Mouse (Mus musculus): ENCODE results near the gene Gopc. TPM values are rescaled to one million over a fixed set of nuclear protein-coding genes. Genes with fewer than 3 reads are reported as not detected.

The Gopc gene
- total RNA-seq (2022): 10 to 100 TPM; 25.0 to 27.4 (median 26.1) TPM

- DNase-seq: peak; percentile 95
Observed at GRCm38 (mm10) chr10:52381845-52382591, at the start of gene Gopc. Gene Gopc, minus strand, starts transcription at chr10:52382124.

- no peak for DNase-seq
Observed at GRCm38 (mm10) chr10:52430953-52431352, 49.0 kb upstream of the Gopc start.

DNA sequence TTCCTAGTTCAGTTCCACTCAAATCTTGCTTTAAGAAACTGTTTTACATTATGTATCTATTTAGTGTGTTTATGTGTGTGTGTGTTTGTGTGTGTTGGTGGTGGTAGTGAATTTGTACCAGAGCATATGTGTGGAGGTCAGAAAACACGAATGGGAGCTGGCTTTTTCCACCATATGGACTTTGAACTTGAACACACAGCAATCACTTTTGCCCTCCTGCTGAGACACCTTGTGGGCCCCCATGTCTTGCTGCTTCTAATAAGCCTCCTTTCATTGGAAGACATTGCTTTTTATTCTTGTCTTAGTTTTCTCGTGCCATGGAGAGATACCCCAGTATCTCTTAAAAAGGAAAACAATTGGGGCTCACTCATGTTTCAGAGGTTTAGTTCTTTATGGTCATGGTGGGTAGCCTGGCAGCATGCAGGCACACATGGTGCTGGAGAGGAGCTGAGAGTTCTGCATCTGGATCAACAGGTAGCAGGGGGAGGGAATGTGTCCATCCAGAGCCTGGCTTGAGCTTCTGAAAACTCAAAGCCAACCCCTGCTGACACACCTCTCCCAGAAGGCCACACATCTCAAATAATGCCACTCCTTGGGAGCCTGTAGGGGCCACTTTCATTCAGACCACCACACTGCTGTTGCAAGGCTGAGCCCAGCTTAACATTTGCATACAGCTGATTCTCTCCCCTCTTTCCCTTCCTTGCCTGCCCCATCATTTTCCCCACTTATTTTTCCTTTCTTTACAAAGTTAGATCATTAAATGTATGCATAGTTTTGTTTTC, 45.9 kb upstream of the Gopc start:
- DNase-seq: no peak

DNA sequence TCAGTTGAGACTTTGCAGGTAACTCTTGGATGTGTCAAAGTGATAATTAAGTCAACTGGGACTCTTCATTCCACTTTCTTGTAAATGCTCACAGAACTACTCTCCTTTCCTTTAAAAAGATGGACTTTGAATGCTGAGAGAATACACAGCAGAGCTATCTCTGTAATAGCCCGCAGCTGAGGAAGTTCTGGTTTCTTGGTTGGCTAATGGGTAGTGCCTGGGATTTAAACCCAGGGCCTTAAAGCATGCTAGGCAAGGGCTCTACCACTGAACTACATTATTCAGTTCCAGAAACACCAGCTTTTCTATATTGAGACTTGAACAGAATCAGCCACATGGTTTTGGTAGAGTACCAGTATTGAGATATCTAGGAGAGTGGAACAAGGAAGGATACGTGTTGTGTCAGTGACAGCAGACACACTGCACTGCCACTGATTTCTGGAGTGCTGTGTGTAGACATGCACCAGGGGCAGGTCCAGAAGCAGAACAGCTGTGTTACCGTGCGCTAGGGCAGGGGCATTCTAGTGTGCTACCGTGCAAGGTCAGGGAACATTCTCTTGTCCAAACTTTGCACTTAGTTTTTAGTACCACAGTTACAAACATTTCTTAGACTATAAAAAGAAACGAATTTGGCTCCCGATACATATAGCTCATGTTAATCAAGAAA, 44.5 kb upstream of the Gopc start:
- no peak for DNase-seq

DNA sequence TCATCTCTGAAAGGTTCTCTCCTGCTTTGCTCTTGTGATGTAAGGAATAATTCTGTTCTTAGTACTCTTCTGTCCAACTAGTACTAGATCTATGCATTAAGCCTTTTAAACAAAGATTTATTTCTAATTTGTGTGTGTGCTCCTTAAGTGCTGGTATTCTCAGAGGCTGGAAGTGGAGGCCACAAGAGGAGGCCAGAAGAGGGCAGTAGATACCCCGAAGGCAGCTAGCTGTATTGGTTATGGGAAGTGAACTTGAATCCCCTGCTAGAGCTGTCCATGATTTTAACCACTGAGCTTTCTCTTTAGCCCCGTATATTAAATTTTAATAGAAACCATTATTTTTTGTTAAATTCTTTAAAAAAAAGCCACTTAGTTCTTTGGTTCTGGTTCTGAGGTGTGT, 41.2 kb upstream of the Gopc start:
- no peak for DNase-seq

DNA sequence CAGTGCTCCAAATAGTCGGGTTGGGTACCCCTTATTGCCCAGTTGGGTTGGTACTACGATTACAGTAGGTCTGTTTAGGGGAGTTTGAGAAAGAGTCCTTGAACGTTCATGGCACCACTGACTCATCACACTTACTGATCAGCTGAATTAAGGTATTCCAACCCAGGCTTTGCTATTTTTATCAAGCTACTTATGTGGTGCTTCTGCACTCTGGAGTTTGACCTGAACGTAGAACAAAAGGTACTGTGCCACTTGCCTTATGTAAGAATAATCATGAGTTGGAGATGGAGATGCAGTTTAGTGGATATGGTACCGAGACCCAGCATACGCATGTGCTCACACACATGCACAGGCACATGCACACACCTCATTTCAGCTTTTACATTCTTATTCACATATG, 39.8 kb upstream of the Gopc start:
- DNase-seq: no peak

- DNase-seq: no peak
Observed at GRCm38 (mm10) chr10:52420526-52420925, 38.6 kb upstream of the Gopc start.

GRCm38 (mm10) chr10:52419402-52419801, 37.5 kb upstream of the Gopc start:
- DNase-seq: no peak

DNA sequence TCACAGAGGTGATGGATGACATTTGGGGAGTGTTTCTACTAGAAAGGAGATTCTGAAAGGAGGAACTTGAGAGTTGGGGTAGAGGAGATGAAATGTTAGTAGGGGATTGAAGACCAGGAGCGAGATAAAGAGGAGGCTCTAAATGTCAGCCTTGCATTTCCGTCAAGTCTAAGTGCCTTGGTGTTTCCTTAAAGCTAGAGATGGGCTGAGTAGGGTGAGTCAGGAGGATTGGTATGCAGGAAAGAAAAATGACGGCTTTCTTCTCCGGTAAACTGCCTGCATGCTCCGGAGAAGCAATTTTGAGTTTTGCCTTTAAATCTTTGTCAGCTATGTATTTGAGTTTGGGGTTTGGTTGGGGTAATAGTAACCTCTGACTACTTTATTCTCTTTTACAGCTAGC, 37.0 kb upstream of the Gopc start:
- DNase-seq: no peak

GRCm38 (mm10) chr10:52417998-52418860, 36.3 kb upstream of the Gopc start:
- no peak for DNase-seq

DNA sequence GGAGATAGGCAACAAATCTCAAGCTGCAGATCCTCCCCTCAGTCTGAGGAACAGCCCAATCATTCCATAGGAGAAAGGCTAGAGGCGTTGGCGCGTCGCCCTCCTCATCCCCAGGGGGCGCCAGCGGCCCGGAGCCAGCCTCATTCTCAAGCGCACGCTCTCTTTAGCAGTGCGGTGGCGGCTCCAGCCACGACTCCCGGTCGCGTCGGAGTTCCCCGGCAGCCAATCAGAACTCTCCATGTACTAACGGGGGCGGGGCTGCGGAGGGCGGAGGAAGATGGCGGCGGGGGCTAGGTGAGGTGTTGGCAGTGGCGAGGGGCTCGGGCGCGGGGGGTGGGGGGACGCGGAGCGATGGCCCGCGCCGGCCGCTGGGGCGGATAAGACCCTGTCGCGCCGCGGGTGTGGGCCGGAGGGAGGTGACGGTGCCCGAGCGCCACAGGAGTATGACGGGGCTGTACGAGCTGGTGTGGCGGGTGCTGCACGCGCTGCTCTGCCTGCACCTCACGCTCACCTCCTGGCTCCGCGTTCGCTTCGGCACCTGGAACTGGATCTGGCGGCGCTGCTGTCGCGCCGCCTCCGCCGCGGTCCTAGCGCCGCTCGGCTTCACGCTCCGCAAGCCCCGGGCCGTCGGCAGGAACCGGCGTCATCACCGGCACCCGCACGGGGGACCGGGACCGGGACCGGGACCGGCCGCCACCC, 35.5 kb upstream of the Gopc start, which contains the start of gene Nus1:
Gene Nus1 (plus strand): TSS at position 249 of the 699 bp plus-strand sequence.
- peak; percentile 94 for DNase-seq

DNA sequence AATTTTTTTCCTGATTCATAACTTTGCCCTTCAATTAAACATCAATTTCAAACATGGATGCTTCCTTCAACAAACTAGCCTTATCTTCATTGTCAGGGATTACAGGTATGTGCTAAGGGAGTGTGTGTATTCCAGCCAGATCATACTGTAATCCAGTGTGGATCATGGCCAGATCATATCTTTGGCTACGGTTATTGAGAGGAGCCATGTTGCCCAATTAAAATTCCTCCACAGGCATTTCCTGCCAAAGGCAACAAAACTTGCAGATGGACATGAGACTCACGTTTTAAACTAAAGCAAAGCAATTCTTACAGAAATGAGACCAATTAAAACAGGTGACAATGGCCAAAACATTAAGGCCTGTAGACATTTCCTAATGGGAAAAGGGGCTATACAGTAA, 34.5 kb upstream of the Gopc start:
- no peak for DNase-seq

- DNase-seq: no peak
Observed at GRCm38 (mm10) chr10:52415020-52415419, 33.1 kb upstream of the Gopc start.

DNA sequence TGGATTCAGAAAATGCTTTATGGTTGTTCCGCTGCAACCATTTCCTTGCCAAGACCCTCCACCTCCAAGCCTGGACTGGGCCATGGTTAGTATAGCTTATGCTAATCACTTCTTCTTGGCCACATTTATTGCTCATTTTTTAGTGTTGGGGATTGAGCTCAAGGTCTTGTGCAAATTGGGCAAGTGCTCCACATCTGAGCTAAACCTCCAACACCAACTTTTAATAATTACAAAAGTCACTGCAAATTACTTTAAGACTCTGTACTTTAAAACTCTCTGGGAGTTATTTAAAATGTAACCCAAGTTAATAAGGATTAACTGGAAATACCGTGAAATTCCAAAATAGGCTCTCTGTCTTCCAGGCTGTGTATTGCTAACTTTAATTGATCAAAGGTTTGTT, 25.6 kb upstream of the Gopc start:
- DNase-seq: no peak

GRCm38 (mm10) chr10:52405160-52405559, 23.2 kb upstream of the Gopc start:
- no peak for DNase-seq

- no peak for DNase-seq
Observed at GRCm38 (mm10) chr10:52399722-52400121, 17.8 kb upstream of the Gopc start.

DNA sequence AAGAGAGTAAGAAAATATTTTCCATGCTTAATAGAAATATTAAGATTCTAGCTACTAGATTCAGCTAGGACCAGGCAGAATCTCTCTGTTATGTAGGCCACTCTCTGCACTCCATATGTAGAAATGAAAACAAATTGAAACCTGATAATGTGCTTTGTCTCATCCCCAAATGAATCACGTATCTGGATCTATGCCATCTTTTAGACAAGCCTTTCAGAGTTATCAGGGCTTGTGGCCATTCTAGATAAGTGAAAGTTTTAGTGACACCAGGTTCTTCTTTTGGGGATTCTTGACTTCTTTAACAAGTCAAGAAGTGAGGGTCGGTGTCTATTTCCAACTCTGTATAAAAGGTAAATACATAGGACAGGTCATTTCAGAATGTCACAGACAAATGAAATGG, 16.8 kb upstream of the Gopc start:
- no peak for DNase-seq

GRCm38 (mm10) chr10:52396647-52397046, 14.7 kb upstream of the Gopc start:
- DNase-seq: no peak

DNA sequence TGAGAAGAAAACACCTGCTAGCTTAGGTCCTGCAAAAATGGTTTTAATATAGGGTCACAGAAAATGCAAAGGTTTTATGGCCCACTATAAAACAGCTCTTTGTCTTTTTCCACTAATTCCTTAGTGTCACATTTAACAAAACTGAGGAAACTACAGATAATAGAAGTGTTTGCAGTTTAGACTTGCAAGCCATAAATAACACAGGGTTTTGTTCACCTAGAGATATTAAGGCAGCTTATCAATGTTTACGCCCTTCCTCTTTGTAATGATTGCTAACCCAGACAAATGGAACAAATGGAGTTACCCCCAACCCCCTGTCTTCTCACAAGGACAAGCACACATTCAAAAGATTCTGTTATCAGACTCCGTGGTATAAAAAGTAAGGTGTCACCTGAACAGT, 9.3 kb upstream of the Gopc start:
- DNase-seq: no peak

DNA sequence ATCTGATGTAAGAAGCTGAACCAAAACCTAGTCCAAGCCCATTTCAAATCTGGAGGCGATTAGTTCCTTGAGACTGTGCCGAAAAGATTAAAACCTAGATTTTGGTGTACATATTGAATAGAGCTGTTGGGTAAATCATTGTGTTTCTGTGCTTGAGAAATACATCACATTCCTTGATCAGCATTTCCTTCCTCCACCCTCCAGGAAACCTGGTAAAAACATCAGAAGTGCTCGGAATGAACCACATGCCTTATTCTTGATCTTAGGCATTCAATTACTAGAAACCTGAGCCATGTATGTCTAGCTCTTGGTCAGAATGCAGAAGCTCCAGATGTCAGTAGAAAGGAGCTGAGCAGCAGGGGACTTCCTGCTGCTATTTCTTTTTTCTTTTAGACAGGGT, 7.5 kb upstream of the Gopc start:
- DNase-seq: no peak

GRCm38 (mm10) chr10:52388922-52389430, 7.1 kb upstream of the Gopc start, which contains the start of gene Nepn:
Gene Nepn, plus strand, starts transcription at chr10:52388972.
- DNase-seq: no peak

Measured in adrenal gland, adult 8-10 months (tissue).